Mouse (Mus musculus): ENCODE measurements around the gene Polg2. TPM values are rescaled to one million over a fixed set of nuclear protein-coding genes. Genes with fewer than 3 reads are reported as not detected.

Polg2 gene
- 8.9 and 11.4 TPM in 2 replicates for polyA plus RNA-seq (2012; ENCODE audit: insufficient read depth, insufficient read length, missing spikeins)

DNA sequence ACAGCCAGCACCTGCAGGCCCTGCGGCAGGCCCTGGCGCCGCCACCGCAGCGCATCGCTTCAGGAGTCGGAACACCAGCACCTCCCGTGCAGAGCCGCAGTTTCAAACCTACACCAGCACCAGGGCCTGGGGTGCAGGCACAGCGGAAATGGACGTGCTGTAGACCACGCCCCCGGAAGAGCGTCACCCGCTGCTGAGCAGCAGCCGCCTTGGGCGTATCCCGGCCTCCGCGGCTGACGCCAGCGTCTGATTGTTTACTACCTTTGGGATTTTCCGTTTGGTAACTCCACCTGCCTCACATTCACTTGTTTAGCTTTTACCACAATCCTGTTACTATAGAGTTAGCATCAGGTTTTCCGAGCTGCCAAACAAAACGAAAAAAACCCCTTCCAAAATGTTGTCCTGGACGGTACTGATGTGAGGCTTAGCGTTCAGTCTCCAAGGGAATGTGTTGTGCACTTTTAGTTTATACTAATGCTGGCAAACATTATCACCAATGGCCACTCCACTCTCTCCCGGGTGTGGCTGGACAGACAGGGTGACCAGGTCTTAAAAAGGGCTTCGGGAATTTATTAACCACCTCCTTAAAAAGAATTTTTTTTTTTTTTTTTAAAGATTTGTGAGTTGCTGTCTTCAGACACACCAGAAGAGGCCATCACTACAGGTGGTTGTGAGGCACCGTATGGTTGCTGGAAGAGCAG lies at the start of gene Polg2:
Gene Polg2, minus strand, starts transcription at position 150 of the 701 bp plus-strand sequence.
- Histone ChIP-seq H3K4me3 (ENCODE audit: insufficient read depth, low read length) (peak within 1 kb of the TSS; percentile 87), H3K27ac (ENCODE audit: insufficient read depth, low read depth, low read length) (peak within 1 kb of the TSS; percentile 74), H3K4me1 (ENCODE audit: control insufficient read depth, insufficient read depth, low read length) (peaks cover 5% of the 10 kb centered on the region; the same call in 1 of the 2 replicates)
- TF ChIP-seq CTCF (IDR thresholded peaks at IDR 0.05; ENCODE audit: low read depth, low read length) (no peak), POLR2A (IDR thresholded peaks at IDR 0.05; ENCODE audit: borderline replicate concordance, low read depth, low read length) (no peak)

DNA sequence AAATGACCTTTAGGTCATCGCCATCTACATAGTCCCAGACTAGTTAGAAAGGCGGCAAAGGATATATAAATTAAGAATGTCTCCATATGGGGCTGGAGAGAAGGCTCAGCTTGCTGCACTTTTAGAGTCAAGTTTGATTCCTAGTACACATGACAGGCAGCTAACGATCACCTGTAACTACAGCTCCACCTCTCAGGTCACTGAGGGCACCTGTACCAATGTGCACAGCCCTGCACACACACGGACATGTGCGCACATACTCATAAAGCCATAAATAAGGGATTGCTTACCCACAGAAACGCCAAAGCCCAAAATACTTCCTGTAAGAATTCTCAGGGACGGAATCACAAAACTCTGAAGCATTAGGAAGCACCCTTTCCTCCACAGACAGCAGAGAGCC lies 48.7 kb upstream of the Polg2 start:
- H3K4me3 ChIP-seq (ENCODE audit: insufficient read depth, low read length): no peak overlapping the region
- H3K27ac ChIP-seq (ENCODE audit: insufficient read depth, low read depth, low read length): no peak overlapping the region
- no peak for TF ChIP-seq CTCF (IDR thresholded peaks at IDR 0.05; ENCODE audit: low read depth, low read length)
- TF ChIP-seq POLR2A (IDR thresholded peaks at IDR 0.05; ENCODE audit: borderline replicate concordance, low read depth, low read length): no peak
- peaks cover 11% of the 10 kb centered on the region for H3K4me1 ChIP-seq (ENCODE audit: control insufficient read depth, insufficient read depth, low read length)

DNA sequence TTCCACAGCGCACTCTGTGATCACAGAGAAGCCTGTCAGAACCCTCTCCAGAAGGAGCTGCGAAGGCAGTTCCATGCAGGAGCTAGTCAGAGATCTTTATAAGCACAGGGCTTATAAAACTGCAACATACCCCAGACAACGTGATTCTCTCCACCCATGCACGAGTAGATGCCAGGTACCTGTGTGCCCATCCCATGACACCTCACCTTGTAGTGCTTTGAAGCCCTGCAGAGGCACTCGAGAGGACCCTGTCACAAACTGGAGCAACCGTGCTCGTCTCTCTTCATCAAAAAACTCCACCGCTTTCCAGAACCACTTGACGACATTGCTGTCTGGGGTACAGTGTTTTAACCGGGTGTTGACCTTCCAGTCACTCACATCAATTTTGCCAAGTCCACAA lies 45.1 kb upstream of the Polg2 start:
- H3K27ac ChIP-seq (ENCODE audit: insufficient read depth, low read depth, low read length): peak overlapping the region; percentile 45
- H3K4me3 ChIP-seq (ENCODE audit: insufficient read depth, low read length): no peak overlapping the region
- peaks cover 38% of the 10 kb centered on the region for H3K4me1 ChIP-seq (ENCODE audit: control insufficient read depth, insufficient read depth, low read length)
- TF ChIP-seq CTCF (IDR thresholded peaks at IDR 0.05; ENCODE audit: low read depth, low read length): no peak

DNA sequence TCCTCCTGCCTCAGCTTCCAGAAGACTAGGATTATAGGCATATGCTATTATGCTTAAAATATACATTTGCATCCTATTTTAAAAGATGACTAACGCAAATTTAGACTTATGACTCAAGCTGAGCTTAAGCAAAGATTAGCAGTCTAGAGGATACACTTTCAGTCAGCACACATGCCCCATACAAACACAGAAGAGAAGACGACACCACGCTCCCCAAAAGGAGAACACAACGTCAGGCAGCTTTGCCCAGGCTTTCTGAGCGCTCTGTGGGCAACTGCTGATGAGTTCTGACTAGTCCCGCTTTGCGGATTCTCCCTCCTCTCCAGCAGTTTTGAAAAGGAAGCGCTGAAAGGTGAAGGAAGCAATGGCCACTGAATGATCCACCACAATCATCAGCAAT lies 44.4 kb upstream of the Polg2 start:
- Histone ChIP-seq H3K4me1 (ENCODE audit: control insufficient read depth, insufficient read depth, low read length) (peaks cover 45% of the 10 kb centered on the region), H3K27ac (ENCODE audit: insufficient read depth, low read depth, low read length) (peak overlapping the region; percentile 45), H3K4me3 (ENCODE audit: insufficient read depth, low read length) (no peak overlapping the region)
- TF ChIP-seq CTCF (IDR thresholded peaks at IDR 0.05; ENCODE audit: low read depth, low read length) (no peak), POLR2A (IDR thresholded peaks at IDR 0.05; ENCODE audit: borderline replicate concordance, low read depth, low read length) (no peak)

DNA sequence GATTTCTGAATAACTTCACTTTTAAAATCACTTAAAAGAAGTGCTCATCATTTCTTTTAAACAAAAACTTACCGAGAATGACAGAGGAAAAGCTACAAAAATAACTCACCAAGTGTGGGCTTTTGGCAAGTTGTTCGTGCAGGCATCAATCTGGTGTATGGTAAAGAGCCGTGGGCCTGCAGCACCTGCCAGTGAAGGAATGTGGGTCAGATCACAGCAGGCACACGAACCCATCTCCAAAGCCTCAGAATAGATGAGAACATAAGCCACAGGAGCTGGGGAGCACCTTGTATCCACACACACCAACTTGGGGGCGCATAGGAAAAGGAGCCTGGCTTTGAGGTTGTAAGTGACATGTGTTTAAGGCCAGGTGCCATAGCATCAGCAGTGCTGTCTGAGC lies 43.6 kb upstream of the Polg2 start:
- Histone ChIP-seq H3K27ac (ENCODE audit: insufficient read depth, low read depth, low read length) (peak overlapping the region; percentile 21), H3K4me3 (ENCODE audit: insufficient read depth, low read length) (no peak overlapping the region), H3K4me1 (ENCODE audit: control insufficient read depth, insufficient read depth, low read length) (peaks cover 53% of the 10 kb centered on the region)
- no peak for TF ChIP-seq CTCF (IDR thresholded peaks at IDR 0.05; ENCODE audit: low read depth, low read length)
- no peak for TF ChIP-seq POLR2A (IDR thresholded peaks at IDR 0.05; ENCODE audit: borderline replicate concordance, low read depth, low read length)

DNA sequence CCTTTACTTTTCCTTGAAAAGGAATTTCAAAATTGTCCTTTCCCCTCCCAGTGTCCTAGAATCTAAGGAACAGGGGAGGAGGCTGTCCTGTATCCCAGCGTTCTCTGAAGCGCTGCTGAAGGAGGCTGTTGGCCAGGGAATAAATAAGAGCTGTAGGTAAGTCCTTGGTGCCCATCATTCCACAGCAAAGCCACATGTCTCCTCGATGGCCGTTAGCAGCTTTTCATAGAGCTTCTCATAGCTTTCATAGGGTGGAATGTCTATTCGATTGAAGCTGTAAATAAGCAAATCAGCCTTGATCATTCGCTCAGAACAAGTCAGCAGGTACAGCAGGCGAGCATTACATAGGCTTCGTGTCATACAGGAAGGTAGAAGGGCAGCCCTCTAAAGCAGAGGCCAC lies 43.2 kb upstream of the Polg2 start:
- Histone ChIP-seq H3K4me3 (ENCODE audit: insufficient read depth, low read length) (no peak overlapping the region), H3K27ac (ENCODE audit: insufficient read depth, low read depth, low read length) (no peak overlapping the region), H3K4me1 (ENCODE audit: control insufficient read depth, insufficient read depth, low read length) (peaks cover 55% of the 10 kb centered on the region)
- no peak for TF ChIP-seq CTCF (IDR thresholded peaks at IDR 0.05; ENCODE audit: low read depth, low read length)
- TF ChIP-seq POLR2A (IDR thresholded peaks at IDR 0.05; ENCODE audit: borderline replicate concordance, low read depth, low read length): no peak

DNA sequence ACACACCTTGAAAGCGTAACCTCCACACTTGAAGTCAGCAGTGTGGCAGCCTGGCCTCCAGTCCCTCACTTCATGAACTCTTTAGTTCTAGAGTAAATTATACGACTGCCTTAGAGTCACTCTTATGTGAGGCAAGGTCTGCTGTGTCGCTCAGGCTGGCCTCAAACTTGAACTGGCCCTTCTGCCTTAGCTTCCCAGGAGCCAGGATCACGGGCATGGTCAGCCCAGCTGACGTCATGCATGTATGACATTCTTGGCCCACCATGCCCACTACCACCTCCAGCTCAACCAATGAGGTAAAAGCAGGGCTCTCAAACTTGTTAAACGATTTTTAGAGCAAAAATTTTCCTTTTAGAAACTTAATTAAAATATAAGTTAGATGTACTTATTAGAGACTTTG lies 42.1 kb upstream of the Polg2 start:
- H3K27ac ChIP-seq (ENCODE audit: insufficient read depth, low read depth, low read length): peak overlapping the region; percentile 94
- TF ChIP-seq POLR2A (IDR thresholded peaks at IDR 0.05; ENCODE audit: borderline replicate concordance, low read depth, low read length) (no peak), CTCF (IDR thresholded peaks at IDR 0.05; ENCODE audit: low read depth, low read length) (no peak)

DNA sequence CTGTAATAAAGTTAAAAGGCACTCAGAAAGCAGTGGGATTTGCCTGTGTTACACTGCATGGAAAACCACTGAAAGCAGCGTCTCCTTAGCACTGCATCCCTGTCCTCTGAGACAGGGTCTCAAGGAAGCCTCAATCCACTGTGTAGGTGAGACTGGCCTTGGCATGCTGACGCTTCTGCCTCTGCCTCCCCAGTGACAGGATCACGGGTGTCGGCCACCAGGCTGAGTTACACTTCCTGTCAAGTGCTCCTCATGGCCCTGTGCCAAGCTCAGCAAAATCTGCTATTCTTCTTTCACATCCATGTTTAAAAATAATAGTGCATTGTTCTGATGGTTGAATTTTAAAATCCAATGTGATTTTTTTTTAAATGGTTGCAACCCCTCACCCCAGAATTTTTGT lies 41.6 kb upstream of the Polg2 start:
- no peak overlapping the region for H3K4me3 ChIP-seq (ENCODE audit: insufficient read depth, low read length)
- peak overlapping the region; percentile 94 for H3K27ac ChIP-seq (ENCODE audit: insufficient read depth, low read depth, low read length)
- TF ChIP-seq POLR2A (IDR thresholded peaks at IDR 0.05; ENCODE audit: borderline replicate concordance, low read depth, low read length) (no peak), CTCF (IDR thresholded peaks at IDR 0.05; ENCODE audit: low read depth, low read length) (no peak)
- H3K4me1 ChIP-seq (ENCODE audit: control insufficient read depth, insufficient read depth, low read length): peaks cover 55% of the 10 kb centered on the region

More for the DNA sequence above, 42.1 kb upstream of the Polg2 start:
- Histone ChIP-seq H3K4me3 (ENCODE audit: insufficient read depth, low read length) (no peak overlapping the region), H3K4me1 (ENCODE audit: control insufficient read depth, insufficient read depth, low read length) (peaks cover 55% of the 10 kb centered on the region)

DNA sequence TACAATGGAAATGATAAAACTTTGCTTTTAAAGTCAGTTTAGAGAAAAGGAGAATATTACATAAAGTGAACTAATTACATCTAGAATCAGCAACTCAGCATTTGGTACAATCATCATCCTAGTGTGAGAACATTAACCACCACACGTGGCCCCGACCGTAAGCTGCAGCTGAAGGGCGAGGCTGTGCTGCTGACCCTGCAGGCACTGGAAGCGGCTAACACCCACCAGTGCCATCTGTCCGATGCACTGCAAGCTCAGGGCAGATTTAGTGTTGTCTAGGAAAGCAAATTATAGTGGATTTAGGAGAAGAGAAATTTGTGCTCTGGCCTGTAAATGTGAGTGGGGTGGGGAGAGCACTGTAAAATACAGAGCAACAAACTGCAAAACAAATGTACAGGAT lies 40.9 kb upstream of the Polg2 start:
- TF ChIP-seq POLR2A (IDR thresholded peaks at IDR 0.05; ENCODE audit: borderline replicate concordance, low read depth, low read length): no peak
- no peak for TF ChIP-seq CTCF (IDR thresholded peaks at IDR 0.05; ENCODE audit: low read depth, low read length)
- Histone ChIP-seq H3K27ac (ENCODE audit: insufficient read depth, low read depth, low read length) (peak overlapping the region; percentile 94), H3K4me3 (ENCODE audit: insufficient read depth, low read length) (no peak overlapping the region), H3K4me1 (ENCODE audit: control insufficient read depth, insufficient read depth, low read length) (peaks cover 59% of the 10 kb centered on the region)

DNA sequence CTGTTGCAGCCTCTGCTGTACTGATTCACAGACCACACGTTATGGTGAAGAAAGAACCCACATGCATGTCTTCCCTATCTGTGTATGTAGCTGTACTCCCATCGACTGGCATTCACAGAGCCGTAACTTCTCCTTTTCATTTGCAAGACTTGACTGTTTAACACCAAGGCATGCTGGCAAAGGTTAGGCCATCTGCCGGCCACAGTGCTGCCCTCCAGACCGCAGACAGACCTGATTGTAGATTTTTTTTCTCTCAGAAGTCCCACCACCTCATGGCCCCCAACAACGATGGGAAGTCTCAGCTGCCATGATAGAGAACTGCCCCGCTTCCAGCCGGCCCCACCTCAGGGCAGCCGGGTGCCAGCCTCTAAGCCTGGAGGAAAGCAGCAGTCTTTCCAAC lies 40.3 kb upstream of the Polg2 start:
- Histone ChIP-seq H3K4me1 (ENCODE audit: control insufficient read depth, insufficient read depth, low read length) (peaks cover 66% of the 10 kb centered on the region), H3K4me3 (ENCODE audit: insufficient read depth, low read length) (no peak overlapping the region), H3K27ac (ENCODE audit: insufficient read depth, low read depth, low read length) (peak overlapping the region; percentile 86)
- TF ChIP-seq POLR2A (IDR thresholded peaks at IDR 0.05; ENCODE audit: borderline replicate concordance, low read depth, low read length) (no peak), CTCF (IDR thresholded peaks at IDR 0.05; ENCODE audit: low read depth, low read length) (no peak)

Data from bone marrow macrophage, adult 2 months (primary cell).